In the genomic region with DNA sequence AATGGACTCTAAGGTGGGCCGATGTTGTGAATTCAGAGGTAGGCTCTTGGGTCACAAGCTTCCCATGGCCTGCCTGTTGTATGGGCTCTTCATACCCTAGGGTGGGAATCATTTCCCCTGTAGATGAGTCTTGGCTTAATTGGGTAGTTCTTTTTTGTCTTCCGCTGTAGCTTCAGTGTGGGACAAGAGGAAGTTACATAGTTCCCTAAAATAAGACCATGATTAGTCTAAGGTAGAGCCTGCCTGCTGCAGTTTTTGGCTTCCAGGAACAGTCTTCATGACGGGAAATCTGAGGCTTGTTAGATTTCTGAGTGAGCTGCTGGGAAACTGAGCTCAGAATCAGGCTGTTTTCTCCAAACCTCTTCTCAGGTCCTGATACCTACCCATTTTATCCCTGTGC, we compare ENCODE assay signal across 10 mouse cellular contexts. TPM values are rescaled to one million over a fixed set of nuclear protein-coding genes. Genes with fewer than 3 reads are reported as not detected.
DNase-seq lines count a peak whose midpoint lies in the region; ATAC-seq and TF ChIP-seq lines count a peak whose summit lies in the region.
"Had no signal": no experiment of that assay in that cellular context is flagged by ENCODE, and none has a peak within 500 bp of the region (broad histone marks: within the 10 kb centered on the region; RNA-seq: fewer than 3 reads in every experiment).

No protein-coding gene starts in this region.

- peaks cover 26% of the 10 kb centered on the region for H3K4me1 ChIP-seq in hindbrain, embryonic 13.5 days (replicated peaks)
- H3K4me1 ChIP-seq in hindbrain, embryonic 16.5 days (ENCODE audit: control insufficient read depth, insufficient read depth, low read depth, low read length), result peaks cover 12% of the 10 kb centered on the region
- peaks cover 13 to 21% of the 10 kb centered on the region in 2 experiments for H3K4me1 ChIP-seq in MEL (ENCODE audit: control insufficient read depth in 1 of 2, insufficient read depth in 2 of 2, low read length in 2 of 2)
- peaks cover 2% of the 10 kb centered on the region; the same call in 1 of the 2 replicates for H3K4me1 ChIP-seq in bone marrow, adult 2 months (ENCODE audit: control insufficient read depth, insufficient read depth, low read length)
- peaks cover 65% of the 10 kb centered on the region for H3K4me1 ChIP-seq in liver, embryonic 15.5 days (replicated peaks)

- TF ChIP-seq POLR2A in MEL (IDR thresholded peaks at IDR 0.05; ENCODE audit: control insufficient read depth in 1 of 2, insufficient read depth in 1 of 2, low read depth in 1 of 2, low read length in 2 of 2, poor library complexity in 1 of 2), result no peak
- no peak for TF ChIP-seq POLR2A in bone marrow, adult 2 months (IDR thresholded peaks at IDR 0.05; ENCODE audit: borderline replicate concordance, control insufficient read depth, low read depth, low read length)

- peak overlapping the region; percentile 24; the same call in 1 of the 2 replicates for H3K9ac ChIP-seq in hindbrain, embryonic 13.5 days
- H3K9ac ChIP-seq in hindbrain, embryonic 16.5 days (ENCODE audit: low read depth, low read length), result no peak overlapping the region
- H3K9ac ChIP-seq in MEL (ENCODE audit: control insufficient read depth, low read depth, low read length, poor library complexity, severe bottlenecking), result peak overlapping the region; percentile 51
- peak overlapping the region; percentile 77; the same call in 1 of the 2 replicates for H3K9ac ChIP-seq in liver, embryonic 15.5 days

- TF ChIP-seq CTCF in MEL (IDR thresholded peaks at IDR 0.05 in 2 of 3, conservative IDR thresholded peaks at IDR 0.05 in 1 of 3; ENCODE audit: control insufficient read depth in 1 of 3, insufficient read depth in 1 of 3, low read depth in 2 of 3, low read length in 3 of 3, poor library complexity in 1 of 3, severe bottlenecking in 1 of 3), result no peak
- TF ChIP-seq CTCF in bone marrow, adult 2 months (IDR thresholded peaks at IDR 0.05; ENCODE audit: control insufficient read depth, insufficient read depth, low read length), result no peak

- TF ChIP-seq RAD21 in MEL (IDR thresholded peaks at IDR 0.05; ENCODE audit: low read depth, low read length), result no peak

- H3K4me3 ChIP-seq in hindbrain, embryonic 13.5 days, result peak overlapping the region; percentile 67; the same call in 1 of the 2 replicates
- no peak overlapping the region for H3K4me3 ChIP-seq in hindbrain, embryonic 16.5 days (ENCODE audit: low read length)
- peak overlapping the region; percentile 73 to 89 for H3K4me3 ChIP-seq in MEL (ENCODE audit: control insufficient read depth in 1 of 2, insufficient read depth in 1 of 2, low read depth in 2 of 2, low read length in 2 of 2)
- peak overlapping the region; percentile 48 for H3K4me3 ChIP-seq in bone marrow, adult 2 months (replicated peaks; ENCODE audit: control insufficient read depth, low read depth, low read length)
- peak overlapping the region; percentile 82 for H3K4me3 ChIP-seq in liver, embryonic 15.5 days (replicated peaks)

- TF ChIP-seq EP300 in MEL (IDR thresholded peaks at IDR 0.05; ENCODE audit: low read depth in 1 of 2, low read length in 2 of 2), result peak in 1 of 2 experiments; percentile 57; a peak in 1 of 4 replicates

- 96% methylated on average over 3 of the region's 3 CpGs for WGBS in hindbrain, embryonic 13.5 days
- 95% methylated on average over 3 of the region's 3 CpGs for WGBS in hindbrain, embryonic 16.5 days
- WGBS in bone marrow, adult 2 months, result 25% methylated on average over 3 of the region's 3 CpGs
- WGBS in liver, embryonic 15.5 days (ENCODE audit: insufficient replicate concordance), result 56% methylated on average over 3 of the region's 3 CpGs

- H3K27me3 ChIP-seq in hindbrain, embryonic 13.5 days, result no peaks in the 10 kb centered on the region
- no peaks in the 10 kb centered on the region for H3K27me3 ChIP-seq in hindbrain, embryonic 16.5 days (replicated peaks; ENCODE audit: control insufficient read depth, insufficient read depth, low read length)
- H3K27me3 ChIP-seq in MEL (ENCODE audit: control insufficient read depth in 1 of 2, insufficient read depth in 2 of 2, low read length in 2 of 2), result no peaks in the 10 kb centered on the region
- H3K27me3 ChIP-seq in liver, embryonic 15.5 days, result no peaks in the 10 kb centered on the region

- no peaks in the 10 kb centered on the region; the same call in 1 of the 2 replicates for H3K79me2 ChIP-seq in MEL (ENCODE audit: control insufficient read depth, insufficient read depth, low read length, poor library complexity)

- peaks cover 54% of the 10 kb centered on the region for H3K36me3 ChIP-seq in hindbrain, embryonic 13.5 days
- peaks cover 33% of the 10 kb centered on the region for H3K36me3 ChIP-seq in hindbrain, embryonic 16.5 days (ENCODE audit: control insufficient read depth, insufficient read depth, low read length)
- H3K36me3 ChIP-seq in MEL (ENCODE audit: control insufficient read depth in 1 of 2, insufficient read depth in 2 of 2, low read length in 2 of 2), result peaks cover 1 to 29% of the 10 kb centered on the region in 2 experiments; a peak in 3 of 4 replicates
- peaks cover 56% of the 10 kb centered on the region for H3K36me3 ChIP-seq in liver, embryonic 15.5 days (replicated peaks)

- ATAC-seq in hindbrain, embryonic 13.5 days (ENCODE audit: low FRiP score), result no peak
- ATAC-seq in hindbrain, embryonic 16.5 days, result no peak
- ATAC-seq in liver, embryonic 15.5 days (ENCODE audit: insufficient read depth), result no peak

- H3K4me2 ChIP-seq in hindbrain, embryonic 13.5 days, result peak overlapping the region; percentile 83
- no peak overlapping the region for H3K4me2 ChIP-seq in hindbrain, embryonic 16.5 days (ENCODE audit: low read length)
- peak overlapping the region; percentile 88 for H3K4me2 ChIP-seq in liver, embryonic 15.5 days

- H3K9me3 ChIP-seq in hindbrain, embryonic 13.5 days, result no peaks in the 10 kb centered on the region
- H3K9me3 ChIP-seq in hindbrain, embryonic 16.5 days (ENCODE audit: control insufficient read depth, low read length), result no peaks in the 10 kb centered on the region
- H3K9me3 ChIP-seq in MEL (replicated peaks; ENCODE audit: insufficient read depth, low read length), result no peaks in the 10 kb centered on the region
- H3K9me3 ChIP-seq in liver, embryonic 15.5 days (replicated peaks), result no peaks in the 10 kb centered on the region

- H3K27ac ChIP-seq in hindbrain, embryonic 13.5 days, result no peak overlapping the region
- no peak overlapping the region for H3K27ac ChIP-seq in hindbrain, embryonic 16.5 days (ENCODE audit: low read depth, low read length)
- peak overlapping the region; percentile 53 for H3K27ac ChIP-seq in MEL (ENCODE audit: control insufficient read depth, low read depth, low read length)
- H3K27ac ChIP-seq in bone marrow, adult 2 months (ENCODE audit: control insufficient read depth, insufficient read depth, low read depth, low read length, poor library complexity), result peak overlapping the region; percentile 85
- H3K27ac ChIP-seq in liver, embryonic 15.5 days (replicated peaks), result peak overlapping the region; percentile 87

- peak; percentile 76 for DNase-seq in MEL (ENCODE audit: low read depth, low spot score)
- DNase-seq in urinary bladder, postnatal 10 days (ENCODE audit: low spot score), result no peak
- DNase-seq in frontal cortex, postnatal 25 days (ENCODE audit: low spot score in 2 of 2), result no peak
- DNase-seq: adrenal gland, adult 8-10 months; cerebellum, adult 9-11 months; lung, postnatal 14 days had no signal

RNA-seq across cellular contexts. Expression of a gene that starts 2.0 kb away (rescaled TPM):
- 105 and 110 TPM in 2 replicates for polyA plus RNA-seq in hindbrain, embryonic 13.5 days (2015; fragmentation: Nextera tagmentation; extraction: Ambion mirVana)
- polyA plus RNA-seq in hindbrain, embryonic 16.5 days (2015; fragmentation: Nextera tagmentation; extraction: Ambion mirVana), result 101 and 106 TPM in 2 replicates
- total RNA-seq in MEL (2012; rRNA removed), result 16.5 and 16.8 TPM in 2 replicates
- 10 to 100 TPM in 1 of 2 experiments, not detected in 1; 33.1 TPM for polyA plus RNA-seq in MEL (2012; ENCODE audit: insufficient read depth in 1 of 2, insufficient read length in 2 of 2, low read depth in 1 of 2, low replicate concordance in 2 of 2, missing spikeins in 1 of 2)
- polyA plus RNA-seq in bone marrow, adult 2 months (2011; ENCODE audit: insufficient read depth, insufficient read length, low replicate concordance, missing spikeins), result 29.8 and 67.5 TPM in 2 replicates
- 21.9 and 23.5 TPM in 2 replicates for polyA plus RNA-seq in liver, embryonic 15.5 days (2015; fragmentation: Nextera tagmentation; extraction: Ambion mirVana)

RNA-seq across cellular contexts. Expression of a gene that starts 8.9 kb away (rescaled TPM):
- 45.0 and 51.1 TPM in 2 replicates for polyA plus RNA-seq in hindbrain, embryonic 13.5 days (2015; fragmentation: Nextera tagmentation; extraction: Ambion mirVana)
- polyA plus RNA-seq in hindbrain, embryonic 16.5 days (2015; fragmentation: Nextera tagmentation; extraction: Ambion mirVana), result 42.7 and 47.9 TPM in 2 replicates
- 21.5 and 27.0 TPM in 2 replicates for total RNA-seq in MEL (2012; rRNA removed)
- 10 to 100 TPM in 1 of 2 experiments, not detected in 1; 63.6 TPM for polyA plus RNA-seq in MEL (2012; ENCODE audit: insufficient read depth in 1 of 2, insufficient read length in 2 of 2, low read depth in 1 of 2, low replicate concordance in 2 of 2, missing spikeins in 1 of 2)
- polyA plus RNA-seq in bone marrow, adult 2 months (2011; ENCODE audit: insufficient read depth, insufficient read length, low replicate concordance, missing spikeins), result 197 and 282 TPM in 2 replicates
- polyA plus RNA-seq in liver, embryonic 15.5 days (2015; fragmentation: Nextera tagmentation; extraction: Ambion mirVana), result 214 and 226 TPM in 2 replicates

RNA-seq across cellular contexts. Expression of a gene that starts 15.7 kb away (rescaled TPM):
- 106 and 107 TPM in 2 replicates for polyA plus RNA-seq in hindbrain, embryonic 13.5 days (2015; fragmentation: Nextera tagmentation; extraction: Ambion mirVana)
- 92.3 and 101 TPM in 2 replicates for polyA plus RNA-seq in hindbrain, embryonic 16.5 days (2015; fragmentation: Nextera tagmentation; extraction: Ambion mirVana)
- 10.0 and 11.3 TPM in 2 replicates for total RNA-seq in MEL (2012; rRNA removed)
- 10 to 100 TPM in 1 of 2 experiments, not detected in 1; 66.4 TPM for polyA plus RNA-seq in MEL (2012; ENCODE audit: insufficient read depth in 1 of 2, insufficient read length in 2 of 2, low read depth in 1 of 2, low replicate concordance in 2 of 2, missing spikeins in 1 of 2)
- 39.1 and 60.0 TPM in 2 replicates for polyA plus RNA-seq in bone marrow, adult 2 months (2011; ENCODE audit: insufficient read depth, insufficient read length, low replicate concordance, missing spikeins)
- 24.9 and 28.5 TPM in 2 replicates for polyA plus RNA-seq in liver, embryonic 15.5 days (2015; fragmentation: Nextera tagmentation; extraction: Ambion mirVana)

RNA-seq across cellular contexts. Expression of a gene that starts 20.9 kb away (rescaled TPM):
- 222 and 228 TPM in 2 replicates for polyA plus RNA-seq in hindbrain, embryonic 13.5 days (2015; fragmentation: Nextera tagmentation; extraction: Ambion mirVana)
- polyA plus RNA-seq in hindbrain, embryonic 16.5 days (2015; fragmentation: Nextera tagmentation; extraction: Ambion mirVana), result 262 and 280 TPM in 2 replicates
- 164 and 169 TPM in 2 replicates for total RNA-seq in MEL (2012; rRNA removed)
- polyA plus RNA-seq in MEL (2012; ENCODE audit: insufficient read depth in 1 of 2, insufficient read length in 2 of 2, low read depth in 1 of 2, low replicate concordance in 2 of 2, missing spikeins in 1 of 2), result 100 to 1,000 TPM; 292 to 415 TPM
- polyA plus RNA-seq in bone marrow, adult 2 months (2011; ENCODE audit: insufficient read depth, insufficient read length, low replicate concordance, missing spikeins), result 109 and 134 TPM in 2 replicates
- polyA plus RNA-seq in liver, embryonic 15.5 days (2015; fragmentation: Nextera tagmentation; extraction: Ambion mirVana), result 137 and 144 TPM in 2 replicates

RNA-seq across cellular contexts. Expression of a gene that starts 21.9 kb away (rescaled TPM):
- 4.9 and 5.0 TPM in 2 replicates for polyA plus RNA-seq in hindbrain, embryonic 13.5 days (2015; fragmentation: Nextera tagmentation; extraction: Ambion mirVana)
- 6.0 and 6.6 TPM in 2 replicates for polyA plus RNA-seq in hindbrain, embryonic 16.5 days (2015; fragmentation: Nextera tagmentation; extraction: Ambion mirVana)
- total RNA-seq in MEL (2012; rRNA removed), result not detected in 2 replicates
- polyA plus RNA-seq in MEL (2012; ENCODE audit: insufficient read depth in 1 of 2, insufficient read length in 2 of 2, low read depth in 1 of 2, low replicate concordance in 2 of 2, missing spikeins in 1 of 2), result under 1 TPM in 1 of 2 experiments, not detected in 1; 0.03 TPM
- polyA plus RNA-seq in bone marrow, adult 2 months (2011; ENCODE audit: insufficient read depth, insufficient read length, low replicate concordance, missing spikeins), result 0.25 TPM in 1 of 2 replicates, not detected in the other
- polyA plus RNA-seq in liver, embryonic 15.5 days (2015; fragmentation: Nextera tagmentation; extraction: Ambion mirVana), result 0.58 and 0.60 TPM in 2 replicates

Comparison
In these comparisons a context has a peak if more than half of its experiments do, and no peak if none do; other contexts are left out.
1. H3K27ac ChIP-seq: peak in MEL (single experiment), bone marrow, adult 2 months (single experiment) and liver, embryonic 15.5 days (single experiment); none in hindbrain, embryonic 13.5 days (single experiment) and hindbrain, embryonic 16.5 days (single experiment).